Mouse (Mus musculus): ENCODE measurements around the gene Vwa8.

GRCm38 (mm10) chr14:79089464-79089863 lies 240.6 kb downstream of the Vwa8 start:
- TF ChIP-seq CTCF (IDR thresholded peaks at IDR 0.05; ENCODE audit: control insufficient read depth, insufficient read depth, insufficient read length) (no peak), USF1 (IDR thresholded peaks at IDR 0.05; ENCODE audit: low read depth) (no peak)
